Mouse (Mus musculus) heart, embryonic 13.5 days (tissue): ENCODE measurements around the gene Olfr312. TPM values are rescaled to one million over a fixed set of nuclear protein-coding genes. Genes with fewer than 3 reads are reported as not detected.
"Not testable (repeated sequence)": the region's sequence is repeated elsewhere in the genome, so short reads cannot be mapped to it uniquely, and the experiment has no call there.

Experiments used
- ATAC-seq: fragments of 200-750 bp; cut with Nextera tagmentation; 2 replicates; pipeline ENCODE4 v1.8.0; 2017; ENCODE audit warnings: moderate TSS enrichment; ENCODE audit not compliant: insufficient number of reproducible peaks, low FRiP score, low TSS enrichment; ENCODE audit errors: extremely low read depth
- H3K27ac ChIP-seq: fragments of 300-500 bp; sonication (generic); replicated peaks from 2 replicates; pipeline ENCODE4 v1.5.1; 2015; ENCODE audit warnings: moderate library complexity, mild to moderate bottlenecking, inconsistent platforms
- H3K27me3 ChIP-seq: fragments of 300-500 bp; sonication (generic); replicated peaks from 2 replicates; pipeline ENCODE4 v1.6.1; 2015; ENCODE audit warnings: mild to moderate bottlenecking, inconsistent platforms
- H3K36me3 ChIP-seq: fragments of 300-500 bp; sonication (generic); 2 replicates; pipeline ENCODE4 v1.6.1; 2015; ENCODE audit warnings: mild to moderate bottlenecking, inconsistent platforms
- H3K4me1 ChIP-seq: fragments of 300-500 bp; sonication (generic); 2 replicates; pipeline ENCODE4 v1.6.1; 2015; ENCODE audit warnings: inconsistent platforms
- H3K4me2 ChIP-seq: fragments of 300-500 bp; sonication (generic); 2 replicates; pipeline ENCODE4 v1.6.1; 2015; ENCODE audit warnings: inconsistent platforms, mild to moderate bottlenecking, moderate library complexity
- H3K4me3 ChIP-seq: fragments of 300-500 bp; sonication (generic); 2 replicates; pipeline ENCODE4 v1.5.1; 2015; ENCODE audit warnings: moderate library complexity, mild to moderate bottlenecking, inconsistent platforms
- H3K9ac ChIP-seq: fragments of 300-500 bp; sonication (generic); 2 replicates; pipeline ENCODE4 v1.6.1; 2015; ENCODE audit warnings: inconsistent platforms, mild to moderate bottlenecking, moderate library complexity
- H3K9me3 ChIP-seq: fragments of 300-500 bp; sonication (generic); 2 replicates; pipeline ENCODE4 v1.6.1; 2016; ENCODE audit warnings: inconsistent platforms
- WGBS: fragments of 180-500 bp; shearing (Covaris S2); methylation state at CpG from one replicate; pipeline ENCODE4 v1.1.7; 2015; ENCODE audit warnings: mixed read lengths; 5-methylcytosine and 5-hydroxymethylcytosine counted together
- polyA plus RNA-seq: library from polyadenylated mRNA; unstranded; fragments of >200 nt; fragmentation: Nextera tagmentation; extraction: Ambion mirVana; gene quantifications from 2 replicates; pipeline ENCODE4 v1.2.1, GENCODE M21; 2015

Olfr312 gene
- polyA plus RNA-seq: 0.11 and 0.13 TPM in 2 replicates

DNA sequence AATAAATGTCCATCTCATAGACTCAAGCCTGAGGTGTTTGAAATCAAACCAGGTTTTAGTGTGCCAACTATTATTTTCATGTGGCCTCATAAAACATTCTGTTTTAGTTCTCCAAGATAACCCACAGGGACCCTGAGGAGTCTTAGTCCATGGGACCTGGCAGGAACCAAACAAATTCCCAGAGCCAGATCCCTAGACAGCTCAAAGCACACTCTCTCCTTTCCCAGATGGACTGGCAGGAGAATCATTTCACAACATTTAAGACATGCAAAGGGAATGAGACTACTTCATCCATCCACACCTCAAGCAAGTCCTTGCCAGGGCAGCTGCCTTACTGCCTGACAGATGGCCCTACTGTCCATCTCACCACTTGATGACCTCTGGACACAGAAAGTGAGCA lies at the start of gene Olfr312:
TSS of gene Olfr312 (plus strand) at position 301 of the 400 bp plus-strand sequence.
- not testable (repeated sequence) for ATAC-seq, H3K36me3 ChIP-seq, H3K4me1 ChIP-seq, H3K4me2 ChIP-seq, H3K9me3 ChIP-seq, H3K27me3 ChIP-seq, H3K9ac ChIP-seq, H3K4me3 ChIP-seq, H3K27ac ChIP-seq

DNA sequence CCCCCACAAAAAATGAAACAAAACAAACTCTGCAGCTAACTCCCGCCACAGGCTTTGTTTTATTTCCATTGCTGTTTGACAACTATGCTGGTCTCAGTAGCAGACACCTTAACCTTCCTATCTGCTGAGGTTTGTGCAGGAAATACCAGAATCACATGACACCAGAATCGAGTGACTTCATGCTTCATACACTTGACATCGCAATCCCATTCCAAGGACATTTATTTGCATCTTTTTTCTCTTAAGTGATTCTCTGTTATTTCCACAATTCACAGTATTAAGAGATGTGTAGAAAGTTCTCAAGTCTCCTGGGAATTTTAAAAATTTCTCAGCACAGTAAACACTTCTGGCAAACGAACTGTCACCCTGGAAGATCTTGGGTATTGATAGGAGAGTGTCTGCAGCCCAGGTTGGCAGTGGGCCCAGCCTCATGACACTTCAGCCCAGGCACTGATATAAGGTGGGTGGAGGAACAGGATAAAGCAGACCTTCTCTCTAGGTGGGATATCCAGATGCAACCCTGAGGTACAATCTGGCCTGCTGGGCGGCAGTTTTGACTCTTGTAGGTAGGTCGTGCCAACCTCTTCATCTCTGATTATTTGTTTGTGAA lies 46.5 kb upstream of the Olfr312 start, which contains the start of gene Olfr314:
TSS of gene Olfr314 (plus strand) at position 473 of the 610 bp plus-strand sequence.
- no peak within 1 kb of the TSS for H3K9ac ChIP-seq
- peak within 1 kb of the TSS; percentile 10 for H3K4me2 ChIP-seq
- H3K27me3 ChIP-seq: no peaks in the 10 kb centered on the region
- no peak for ATAC-seq
- peaks cover 18% of the 10 kb centered on the region for H3K4me1 ChIP-seq
- WGBS: 49% methylated on average over 6 of the region's 6 CpGs
- no peaks in the 10 kb centered on the region for H3K36me3 ChIP-seq
- H3K4me3 ChIP-seq: no peak within 1 kb of the TSS
- no peaks in the 10 kb centered on the region for H3K9me3 ChIP-seq
- no peak within 1 kb of the TSS for H3K27ac ChIP-seq

DNA sequence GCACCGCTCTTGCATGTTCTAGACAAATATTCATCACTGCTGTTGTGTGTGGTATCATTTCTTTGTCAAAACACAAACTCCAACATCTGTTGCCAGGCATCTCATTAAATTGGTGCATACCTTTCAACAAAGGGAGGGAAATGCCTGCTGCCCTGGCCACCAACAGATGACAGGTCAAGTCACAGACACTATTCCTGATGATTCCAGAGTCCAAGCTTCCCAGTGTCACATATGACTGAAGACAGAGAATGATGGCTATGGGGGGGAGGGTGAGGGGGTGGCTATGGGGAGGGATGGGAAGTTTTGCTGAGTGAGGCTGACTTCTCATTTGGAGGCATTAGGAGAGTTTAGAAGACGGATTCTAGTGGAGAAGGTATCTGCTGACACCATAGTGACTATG lies 44.9 kb upstream of the Olfr312 start:
- H3K27me3 ChIP-seq: no peaks in the 10 kb centered on the region
- H3K27ac ChIP-seq: no peak overlapping the region
- H3K4me1 ChIP-seq: peaks cover 18% of the 10 kb centered on the region
- H3K4me3 ChIP-seq: no peak overlapping the region
- no peak overlapping the region for H3K9ac ChIP-seq
- no peaks in the 10 kb centered on the region for H3K9me3 ChIP-seq
- WGBS: 59% methylated on average over 2 of the region's 2 CpGs
- no peaks in the 10 kb centered on the region for H3K36me3 ChIP-seq
- ATAC-seq: no peak
- no peak overlapping the region for H3K4me2 ChIP-seq

DNA sequence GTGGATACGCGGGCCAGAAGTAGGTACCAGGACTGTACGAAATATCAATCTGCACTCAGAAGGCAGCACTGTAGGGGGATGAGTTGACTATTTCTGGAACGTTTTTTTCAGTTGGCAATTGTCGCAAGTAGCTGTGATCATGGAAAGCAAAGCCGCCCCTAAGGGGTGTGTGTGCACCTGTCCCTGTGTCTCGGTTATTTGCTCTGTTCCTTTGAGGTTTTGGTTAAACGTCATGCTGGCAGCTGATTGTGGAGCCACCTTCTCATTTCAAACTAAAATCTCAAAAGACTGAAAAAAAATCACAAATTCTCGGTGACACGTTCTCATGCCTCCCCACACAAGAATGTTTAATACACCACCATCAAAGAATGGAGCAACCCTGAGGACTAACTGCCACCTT lies 41.4 kb upstream of the Olfr312 start:
- no peaks in the 10 kb centered on the region for H3K9me3 ChIP-seq
- peaks cover 10% of the 10 kb centered on the region for H3K4me1 ChIP-seq
- H3K4me3 ChIP-seq: no peak overlapping the region
- no peaks in the 10 kb centered on the region for H3K27me3 ChIP-seq
- ATAC-seq: no peak
- H3K9ac ChIP-seq: no peak overlapping the region
- no peaks in the 10 kb centered on the region for H3K36me3 ChIP-seq
- 74% methylated on average over 10 of the region's 10 CpGs for WGBS
- H3K4me2 ChIP-seq: no peak overlapping the region
- H3K27ac ChIP-seq: no peak overlapping the region

DNA sequence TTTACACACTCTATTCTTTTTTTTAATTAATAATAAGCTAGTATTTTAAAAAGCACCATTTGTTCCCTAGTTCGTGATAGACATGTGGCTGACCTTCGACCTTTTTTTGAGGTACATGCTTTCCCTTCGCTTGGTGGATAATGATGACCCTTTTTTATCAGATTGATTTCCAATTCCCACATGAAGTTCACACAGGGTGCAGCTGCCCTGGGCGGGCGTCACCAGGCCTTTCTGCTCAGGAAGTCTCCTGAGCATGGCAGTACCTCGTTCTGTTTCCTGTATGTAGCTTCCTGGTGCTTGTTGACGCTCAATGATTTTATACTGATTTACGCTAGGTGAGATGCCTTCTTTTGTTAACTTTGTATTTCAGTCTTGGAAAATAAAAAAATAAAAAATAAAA lies 40.7 kb upstream of the Olfr312 start:
- H3K9me3 ChIP-seq: no peaks in the 10 kb centered on the region
- H3K4me2 ChIP-seq: no peak overlapping the region
- no peak overlapping the region for H3K9ac ChIP-seq
- H3K4me1 ChIP-seq: 0 out of 2 replicates have a peak, but pooled peaks cover 7% of the 10 kb centered on the region
- ATAC-seq: no peak
- no peak overlapping the region for H3K27ac ChIP-seq
- H3K4me3 ChIP-seq: no peak overlapping the region
- 73% methylated on average over 8 of the region's 8 CpGs for WGBS
- H3K36me3 ChIP-seq: no peaks in the 10 kb centered on the region
- no peaks in the 10 kb centered on the region for H3K27me3 ChIP-seq

DNA sequence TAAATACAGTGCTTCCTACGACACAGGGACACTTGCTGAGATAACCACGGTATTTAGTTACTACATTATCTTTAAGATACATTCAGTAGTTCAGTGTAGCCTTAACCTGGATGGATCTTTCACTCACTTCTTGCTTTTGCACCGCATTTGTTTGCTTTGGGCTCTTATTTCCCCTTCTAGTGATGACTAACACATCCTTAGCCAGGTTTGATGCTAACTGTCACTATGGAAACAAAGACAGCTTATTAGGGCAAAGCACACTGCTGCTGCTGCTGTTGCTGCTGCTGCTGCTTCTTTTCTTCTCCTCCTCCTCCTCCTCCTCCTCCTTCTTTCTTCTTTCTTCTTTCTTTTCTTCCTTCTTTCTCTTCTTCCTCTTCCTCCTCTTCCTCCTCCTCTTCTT lies 39.5 kb upstream of the Olfr312 start:
- H3K4me3 ChIP-seq: no peak overlapping the region
- H3K36me3 ChIP-seq: no peaks in the 10 kb centered on the region
- H3K4me2 ChIP-seq: no peak overlapping the region
- H3K4me1 ChIP-seq: 0 out of 2 replicates have a peak, but pooled peaks cover 7% of the 10 kb centered on the region
- no peak overlapping the region for H3K27ac ChIP-seq
- H3K27me3 ChIP-seq: no peaks in the 10 kb centered on the region
- H3K9me3 ChIP-seq: no peaks in the 10 kb centered on the region
- no peak overlapping the region for H3K9ac ChIP-seq
- 23% methylated on average over 3 of the region's 3 CpGs for WGBS
- ATAC-seq: no peak

DNA sequence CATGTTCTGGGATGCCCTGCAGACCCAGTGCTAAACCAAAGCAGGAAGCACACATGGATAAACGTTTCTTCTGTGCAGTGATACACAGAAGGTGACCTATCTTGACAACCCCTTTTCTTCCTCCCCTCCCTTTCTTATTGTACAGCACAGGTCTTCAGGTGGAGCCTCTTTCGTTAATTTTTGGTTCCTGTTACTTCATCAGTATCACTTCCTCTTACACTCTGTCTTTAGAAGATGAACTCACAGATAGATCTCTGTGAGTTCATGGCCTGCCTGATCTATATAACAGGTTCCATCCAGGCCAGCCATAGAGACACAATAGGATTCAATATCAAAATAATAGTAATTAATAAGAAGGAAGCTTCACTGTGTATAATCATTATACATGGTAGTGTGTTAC lies 39.0 kb upstream of the Olfr312 start:
- Histone ChIP-seq H3K9ac (no peak overlapping the region), H3K9me3 (no peaks in the 10 kb centered on the region), H3K4me2 (no peak overlapping the region), H3K36me3 (no peaks in the 10 kb centered on the region), H3K4me1 (0 out of 2 replicates have a peak, but pooled peaks cover 1% of the 10 kb centered on the region), H3K27me3 (no peaks in the 10 kb centered on the region), H3K27ac (no peak overlapping the region), H3K4me3 (no peak overlapping the region)
- 44% methylated on average over 2 of the region's 2 CpGs for WGBS
- ATAC-seq: no peak

DNA sequence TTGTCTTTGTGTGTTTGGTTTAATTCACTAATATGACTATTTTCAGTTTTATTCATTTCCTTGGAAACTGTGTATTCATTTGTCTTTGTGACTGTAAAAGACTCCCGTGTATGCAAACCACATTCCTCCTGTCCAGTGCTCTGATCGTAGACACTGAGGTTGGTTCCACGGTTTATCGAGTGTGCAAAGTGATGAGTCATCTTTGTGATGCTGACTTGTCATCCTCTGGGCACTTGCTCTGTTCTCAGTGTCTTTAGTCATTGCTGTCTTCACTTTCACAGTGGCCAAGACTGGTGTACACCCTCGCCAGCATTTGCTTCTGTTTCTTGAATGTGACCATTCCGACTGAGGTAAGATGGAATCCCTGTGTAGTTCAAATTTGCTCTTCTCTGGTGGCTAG lies 38.4 kb upstream of the Olfr312 start:
- Histone ChIP-seq H3K27me3 (no peaks in the 10 kb centered on the region), H3K9ac (no peak overlapping the region), H3K27ac (no peak overlapping the region), H3K4me3 (no peak overlapping the region), H3K36me3 (no peaks in the 10 kb centered on the region), H3K4me2 (no peak overlapping the region), H3K4me1 (no peaks in the 10 kb centered on the region), H3K9me3 (no peaks in the 10 kb centered on the region)
- 56% methylated on average over 6 of the region's 6 CpGs for WGBS
- ATAC-seq: no peak

DNA sequence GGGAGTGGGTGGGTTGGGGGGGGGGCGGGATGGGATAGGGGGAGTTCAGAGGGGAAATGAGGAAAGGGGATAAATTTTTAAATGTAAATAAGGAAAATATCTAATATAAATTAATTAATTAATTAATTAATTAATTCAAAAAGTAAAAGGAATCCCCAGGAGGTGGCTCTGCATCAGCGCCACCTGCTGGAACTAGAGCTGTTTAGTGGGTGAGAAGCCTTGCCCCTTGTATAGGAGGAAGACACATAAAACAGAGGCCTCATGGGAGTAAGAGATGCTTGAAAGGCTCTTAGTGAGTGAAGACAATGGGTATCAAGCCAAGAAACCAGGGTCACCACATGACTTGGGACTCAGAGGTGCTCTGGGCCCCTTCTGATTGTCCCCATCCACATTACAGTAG lies 33.2 kb upstream of the Olfr312 start:
- no peak overlapping the region for H3K4me2 ChIP-seq
- no peaks in the 10 kb centered on the region for H3K4me1 ChIP-seq
- H3K27ac ChIP-seq: no peak overlapping the region
- H3K9me3 ChIP-seq: no peaks in the 10 kb centered on the region
- no peak overlapping the region for H3K4me3 ChIP-seq
- H3K27me3 ChIP-seq: no peaks in the 10 kb centered on the region
- no peak for ATAC-seq
- no peak overlapping the region for H3K9ac ChIP-seq
- WGBS: 60% methylated on average over 2 of the region's 2 CpGs
- H3K36me3 ChIP-seq: no peaks in the 10 kb centered on the region

DNA sequence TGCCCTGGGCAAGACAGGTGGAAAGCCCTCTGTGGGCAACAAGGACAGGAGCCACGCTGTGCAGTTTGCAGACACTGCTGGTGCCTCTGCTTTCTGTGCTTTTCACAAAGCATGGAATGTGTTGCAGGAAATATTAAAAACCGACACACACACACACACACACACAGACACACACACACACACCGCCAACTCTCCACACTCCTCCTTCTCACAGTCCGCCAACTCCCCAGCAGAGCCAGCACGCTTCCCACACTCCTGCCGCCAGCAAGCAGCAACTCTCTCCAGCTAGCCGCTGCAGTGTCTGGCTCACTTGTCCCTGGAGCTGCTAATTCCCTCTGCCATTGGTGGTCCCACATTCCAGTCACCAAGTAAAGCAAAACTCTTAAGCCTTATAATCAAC lies 32.2 kb upstream of the Olfr312 start:
- WGBS: 64% methylated on average over 7 of the region's 7 CpGs
- Histone ChIP-seq H3K4me2 (no peak overlapping the region), H3K9me3 (no peaks in the 10 kb centered on the region), H3K9ac (no peak overlapping the region), H3K36me3 (no peaks in the 10 kb centered on the region), H3K27ac (no peak overlapping the region), H3K27me3 (no peaks in the 10 kb centered on the region), H3K4me3 (no peak overlapping the region), H3K4me1 (peaks cover 4% of the 10 kb centered on the region)
- no peak for ATAC-seq

DNA sequence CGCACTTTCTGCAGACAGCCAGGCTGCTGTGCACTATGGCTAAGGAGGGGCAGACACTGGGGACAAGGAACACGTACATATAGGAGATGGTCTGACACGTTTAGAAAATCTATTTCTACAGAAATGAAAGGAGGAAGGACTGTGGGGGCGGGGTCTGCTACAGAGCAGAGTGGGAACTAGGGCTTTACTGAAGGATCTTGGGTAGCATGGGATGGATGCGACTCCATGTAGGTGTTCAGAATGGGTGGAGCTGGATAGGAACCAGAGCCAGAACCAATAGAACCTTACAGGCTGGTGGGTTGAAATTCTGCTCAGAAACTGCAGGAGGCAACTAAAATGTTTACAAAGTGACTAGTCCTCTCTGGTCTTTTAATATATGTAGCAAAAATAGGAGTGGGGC lies 29.3 kb upstream of the Olfr312 start:
- Histone ChIP-seq H3K27ac (no peak overlapping the region), H3K27me3 (no peaks in the 10 kb centered on the region), H3K36me3 (no peaks in the 10 kb centered on the region), H3K4me3 (no peak overlapping the region), H3K4me1 (peaks cover 7% of the 10 kb centered on the region), H3K9ac (no peak overlapping the region), H3K4me2 (no peak overlapping the region), H3K9me3 (no peaks in the 10 kb centered on the region)
- 68% methylated on average over 5 of the region's 5 CpGs for WGBS
- ATAC-seq: no peak

DNA sequence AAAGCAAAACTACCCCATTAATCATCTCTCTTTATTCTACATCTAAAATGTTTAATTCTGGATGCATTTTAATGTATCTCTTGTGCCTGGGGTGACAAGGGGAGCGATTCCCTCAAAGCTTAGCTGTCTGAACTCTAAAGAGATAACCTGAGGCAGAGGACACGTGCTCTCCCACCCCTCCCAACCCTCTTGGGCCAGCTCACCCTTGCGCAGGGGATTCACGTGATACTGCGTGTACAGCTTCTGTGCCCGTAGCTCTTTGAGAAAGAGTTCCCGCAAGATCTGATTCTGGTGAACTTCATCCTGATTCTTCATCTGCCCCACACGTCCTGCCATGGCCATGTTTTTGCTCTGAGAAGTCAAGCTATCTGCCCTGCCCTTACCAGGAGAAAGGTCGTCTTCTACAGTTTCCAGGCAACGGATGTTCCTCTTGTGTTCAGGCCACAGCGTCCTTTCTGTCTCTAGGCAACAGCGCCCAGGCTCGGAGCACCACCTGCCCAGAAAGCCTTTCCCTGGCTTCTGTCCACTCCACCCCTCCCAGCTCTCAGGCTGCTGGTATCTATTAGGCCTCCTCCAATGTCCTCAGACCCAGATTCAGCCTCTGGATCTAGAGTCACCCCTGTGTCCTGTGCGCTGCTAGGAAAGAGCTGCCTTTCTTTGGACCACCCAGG lies 27.3 kb upstream of the Olfr312 start, which contains the start of gene Fam183b:
TSS of gene Fam183b (minus strand) at position 403 of the 671 bp plus-strand sequence.
- Histone ChIP-seq H3K27ac (no peak within 1 kb of the TSS), H3K4me2 (peak within 1 kb of the TSS; percentile 42), H3K9ac (no peak within 1 kb of the TSS), H3K36me3 (no peaks in the 10 kb centered on the region), H3K4me3 (no peak within 1 kb of the TSS), H3K9me3 (no peaks in the 10 kb centered on the region), H3K4me1 (peaks cover 7% of the 10 kb centered on the region), H3K27me3 (no peaks in the 10 kb centered on the region)
- 33% methylated on average over 14 of the region's 14 CpGs for WGBS
- ATAC-seq: no peak
